Mouse (Mus musculus): ENCODE results near the gene Snrnp70.

GRCm38 (mm10) chr7:45396787-45397186 is 1.2 kb upstream of the Snrnp70 start:
- TF ChIP-seq GATA1 (IDR thresholded peaks at IDR 0.05; ENCODE audit: borderline replicate concordance, low read length) (no peak), FLI1 (IDR thresholded peaks at IDR 0.05; ENCODE audit: low read length) (no peak)
